Mouse (Mus musculus): Measurements from ENCODE around the gene Gm20865. TPM values are rescaled to one million over a fixed set of nuclear protein-coding genes. Genes with fewer than 3 reads are reported as not detected.

Gene Gm20865
- polyA plus RNA-seq (2012; rRNA removed), result not detected in 2 replicates

GRCm38 (mm10) chrY:21241275-21241674 is at the start of gene Gm20865:
TSS of gene Gm20865 (plus strand) at chrY:21241575.

Other genes with a start within 250 kb of the Gm20865 start
- gene Gm29866, start 247.9 kb upstream of the Gm20865 start, polyA plus RNA-seq (2012; rRNA removed), result not detected in 2 replicates
- not detected in 2 replicates for gene Gm20909, start 77.0 kb upstream of the Gm20865 start, polyA plus RNA-seq (2012; rRNA removed)

Measured in liver, embryonic 18 days (tissue).